Mouse (Mus musculus): ENCODE measurements around the gene Cd79a. TPM values are rescaled to one million over a fixed set of nuclear protein-coding genes. Genes with fewer than 3 reads are reported as not detected.
"Not testable (repeated sequence)": the region's sequence is repeated elsewhere in the genome, so short reads cannot be mapped to it uniquely, and the experiment has no call there.

The Cd79a gene
- polyA plus RNA-seq, 1 experiment from 2014 or later: 32.0 TPM

- no peak overlapping the region for H3K4me3 ChIP-seq (ENCODE audit: low read depth, low read length)
- H3K36me3 ChIP-seq (replicated peaks; ENCODE audit: insufficient read depth, low read length): peaks cover 50% of the 10 kb centered on the region
- TF ChIP-seq CTCF (IDR thresholded peaks at IDR 0.05; ENCODE audit: low read depth) (peak; percentile 100), EP300 (IDR thresholded peaks at IDR 0.05; ENCODE audit: low read depth) (no peak)
- ATAC-seq (peak; percentile 75), DNase-seq (peak; percentile 80)
- WGBS (ENCODE audit: insufficient replicate concordance): 29% methylated on average over 10 of the region's 10 CpGs
- no peaks in the 10 kb centered on the region for H3K27me3 ChIP-seq (ENCODE audit: insufficient read depth, low read length)
- H3K4me1 ChIP-seq (ENCODE audit: insufficient read depth): peaks cover 20% of the 10 kb centered on the region
- no peaks in the 10 kb centered on the region for H3K9me3 ChIP-seq (ENCODE audit: low read length)
- no peak overlapping the region for H3K9ac ChIP-seq (replicated peaks)
- H3K4me2 ChIP-seq (ENCODE audit: low read depth, low read length): no peak overlapping the region
- H3K27ac ChIP-seq (ENCODE audit: low read depth): peak overlapping the region; percentile 16; the same call in 1 of the 2 replicates
These were observed 6.6 kb upstream of the Cd79a start for GRCm38 (mm10) chr7:24890281-24891216.

- Histone ChIP-seq H3K4me3 (ENCODE audit: low read depth, low read length) (no peak overlapping the region), H3K4me1 (ENCODE audit: insufficient read depth) (peaks cover 11% of the 10 kb centered on the region), H3K27ac (ENCODE audit: low read depth) (peak overlapping the region; percentile 30; the same call in 1 of the 2 replicates), H3K9ac (replicated peaks) (no peak overlapping the region), H3K9me3 (ENCODE audit: low read length) (no peaks in the 10 kb centered on the region), H3K4me2 (ENCODE audit: low read depth, low read length) (no peak overlapping the region), H3K27me3 (ENCODE audit: insufficient read depth, low read length) (no peaks in the 10 kb centered on the region), H3K36me3 (replicated peaks; ENCODE audit: insufficient read depth, low read length) (peaks cover 41% of the 10 kb centered on the region)
- ATAC-seq (no peak), DNase-seq (no peak)
- 71% methylated on average over 3 of the region's 3 CpGs for WGBS (ENCODE audit: insufficient replicate concordance)
- TF ChIP-seq EP300 (IDR thresholded peaks at IDR 0.05; ENCODE audit: low read depth) (no peak), CTCF (IDR thresholded peaks at IDR 0.05; ENCODE audit: low read depth) (no peak)
These were observed 5.7 kb upstream of the Cd79a start for GRCm38 (mm10) chr7:24891241-24892124.

- Histone ChIP-seq H3K9me3 (ENCODE audit: low read length) (no peaks in the 10 kb centered on the region), H3K9ac (replicated peaks) (no peak overlapping the region), H3K27me3 (ENCODE audit: insufficient read depth, low read length) (no peaks in the 10 kb centered on the region), H3K4me3 (ENCODE audit: low read depth, low read length) (no peak overlapping the region), H3K36me3 (replicated peaks; ENCODE audit: insufficient read depth, low read length) (peaks cover 34% of the 10 kb centered on the region), H3K27ac (ENCODE audit: low read depth) (peak overlapping the region; percentile 30; the same call in 1 of the 2 replicates), H3K4me1 (ENCODE audit: insufficient read depth) (peaks cover 5% of the 10 kb centered on the region; the same call in 1 of the 2 replicates), H3K4me2 (ENCODE audit: low read depth, low read length) (no peak overlapping the region)
- TF ChIP-seq CTCF (IDR thresholded peaks at IDR 0.05; ENCODE audit: low read depth): no peak
- TF ChIP-seq EP300 (IDR thresholded peaks at IDR 0.05; ENCODE audit: low read depth): no peak
- ATAC-seq (no peak), DNase-seq (no peak)
- 55% methylated on average over 2 of the region's 2 CpGs for WGBS (ENCODE audit: insufficient replicate concordance)
These were observed 5.0 kb upstream of the Cd79a start for GRCm38 (mm10) chr7:24892125-24892583.

- 81% methylated on average over 2 of the region's 2 CpGs for WGBS (ENCODE audit: insufficient replicate concordance)
These were observed 1.4 kb upstream of the Cd79a start for GRCm38 (mm10) chr7:24895749-24896148.

GRCm38 (mm10) chr7:24896269-24896668, 912 bp upstream of the Cd79a start:
- Histone ChIP-seq H3K36me3 (replicated peaks; ENCODE audit: insufficient read depth, low read length) (0 out of 2 replicates have a peak, but pooled peaks cover under 1% of the 10 kb centered on the region), H3K4me3 (ENCODE audit: low read depth, low read length) (no peak overlapping the region), H3K27ac (ENCODE audit: low read depth) (peak overlapping the region; percentile 67), H3K4me2 (ENCODE audit: low read depth, low read length) (no peak overlapping the region), H3K4me1 (ENCODE audit: insufficient read depth) (0 out of 2 replicates have a peak, but pooled peaks cover 2% of the 10 kb centered on the region), H3K27me3 (ENCODE audit: insufficient read depth, low read length) (no peaks in the 10 kb centered on the region), H3K9ac (replicated peaks) (no peak overlapping the region), H3K9me3 (ENCODE audit: low read length) (no peaks in the 10 kb centered on the region)
- DNase-seq (no peak), ATAC-seq (no peak)
- WGBS (ENCODE audit: insufficient replicate concordance): 71% methylated on average over 8 of the region's 8 CpGs
- TF ChIP-seq CTCF (IDR thresholded peaks at IDR 0.05; ENCODE audit: low read depth) (no peak), EP300 (IDR thresholded peaks at IDR 0.05; ENCODE audit: low read depth) (no peak)

More at GRCm38 (mm10) chr7:24895749-24896148, 1.4 kb upstream of the Cd79a start:
- not testable (repeated sequence) for H3K4me3 ChIP-seq (ENCODE audit: low read depth, low read length); H3K9ac ChIP-seq (replicated peaks); H3K36me3 ChIP-seq (replicated peaks; ENCODE audit: insufficient read depth, low read length); DNase-seq; H3K4me2 ChIP-seq (ENCODE audit: low read depth, low read length); ATAC-seq; H3K4me1 ChIP-seq (ENCODE audit: insufficient read depth); H3K9me3 ChIP-seq (ENCODE audit: low read length); H3K27me3 ChIP-seq (ENCODE audit: insufficient read depth, low read length)
- 0 out of 2 replicates have a peak overlapping the region, but pooled peaks have one; percentile 55 for H3K27ac ChIP-seq (ENCODE audit: low read depth)
